Mouse (Mus musculus) adrenal gland, adult 2 months (tissue): Measurements from ENCODE around the gene B4galnt3. TPM values are rescaled to one million over a fixed set of nuclear protein-coding genes. Genes with fewer than 3 reads are reported as not detected.

ENCODE experiments used
- DNase-seq: peaks from one replicate; pipeline ENCODE4 v3.0.0; 2021
- polyA plus RNA-seq: library from polyadenylated mRNA; depleted of rRNA; stranded (reverse); fragments of >200 nt; gene quantifications from 2 replicates; pipeline ENCODE4 v1.2.3, GENCODE M21; 2012
- total RNA-seq, 2 experiments: library from RNA; stranded (reverse); gene quantifications; 2 replicates each; pipeline ENCODE4 v1.2.3; 2021

The B4galnt3 gene
- total and polyA plus RNA-seq, 3 experiments, result 4.7 to 12.6 (median 5.6) TPM

GRCm38 (mm10) chr6:120222669-120223068, 71.7 kb downstream of the B4galnt3 start:
- peak; percentile 78 for DNase-seq

GRCm38 (mm10) chr6:120219281-120219680, 75.1 kb downstream of the B4galnt3 start:
- DNase-seq, result no peak

DNA sequence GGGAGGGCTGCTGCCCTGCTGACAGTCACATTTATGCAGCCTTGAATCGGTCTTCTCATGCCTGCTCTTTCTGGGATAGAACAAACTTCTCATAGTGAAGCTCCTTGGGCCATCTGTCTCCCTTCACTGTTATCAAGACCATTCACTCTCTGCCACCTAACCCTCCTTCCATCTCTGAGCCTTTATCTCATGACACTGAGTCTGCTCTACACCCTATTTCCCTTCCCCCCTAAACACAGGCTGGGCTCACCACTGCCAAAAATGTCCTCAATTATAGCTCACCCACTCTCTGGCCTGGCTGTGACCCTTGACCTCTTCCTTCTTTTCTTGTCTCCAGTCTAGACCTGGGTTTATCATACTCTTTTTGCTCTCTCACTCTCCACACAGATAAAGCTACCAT, 77.7 kb downstream of the B4galnt3 start:
- DNase-seq, result no peak

- DNase-seq, result no peak
Measured at GRCm38 (mm10) chr6:120211536-120211935, 82.8 kb downstream of the B4galnt3 start.

DNA sequence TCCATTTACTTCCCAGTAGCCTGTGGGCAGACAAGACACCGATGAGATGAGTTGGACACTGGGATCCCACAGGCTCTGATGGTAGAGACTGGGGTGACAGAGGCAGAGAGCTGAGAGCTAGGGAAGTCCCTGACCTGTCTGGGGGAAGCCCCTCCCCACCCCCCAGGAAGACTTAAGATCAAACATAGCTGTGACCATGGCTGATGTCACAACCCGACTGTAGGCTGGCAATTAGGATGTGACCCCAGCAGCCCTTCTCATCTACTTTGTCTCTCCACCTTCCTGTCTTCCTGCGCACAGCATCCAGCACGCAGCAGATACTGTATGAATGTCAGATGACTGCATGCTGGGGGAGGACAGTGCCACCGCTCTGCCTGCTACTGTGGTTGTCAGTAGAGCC, 87.8 kb downstream of the B4galnt3 start:
- no peak for DNase-seq

GRCm38 (mm10) chr6:120202406-120202805, 92.0 kb downstream of the B4galnt3 start:
- DNase-seq, result no peak

DNA sequence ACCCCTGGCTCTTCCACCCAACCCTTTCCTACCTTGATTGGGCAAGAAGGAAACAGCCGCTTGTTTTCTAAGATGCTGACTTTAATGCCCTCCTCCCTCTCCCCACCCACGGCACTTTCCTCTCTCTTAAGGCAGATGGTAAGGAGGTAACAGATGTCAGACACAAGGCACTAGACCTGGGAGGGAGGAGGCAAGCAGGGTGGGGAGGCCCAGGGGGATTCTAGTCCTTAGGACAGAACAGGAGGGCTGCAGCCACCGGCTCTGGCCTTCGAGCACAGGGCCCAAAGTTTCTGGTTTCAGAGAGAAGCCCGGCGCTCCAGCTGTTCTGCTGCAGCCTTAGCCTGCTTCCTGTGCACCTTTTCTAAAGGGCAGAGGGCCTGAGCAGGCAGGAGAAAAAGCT, 92.4 kb downstream of the B4galnt3 start:
- DNase-seq, result no peak

GRCm38 (mm10) chr6:120199638-120200394, 94.5 kb downstream of the B4galnt3 start:
- DNase-seq, result no peak

- DNase-seq, result peak; percentile 75
Measured at GRCm38 (mm10) chr6:120197964-120198363, 96.4 kb downstream of the B4galnt3 start.

- no peak for DNase-seq
Measured at GRCm38 (mm10) chr6:120196837-120197236, 97.5 kb downstream of the B4galnt3 start.

DNA sequence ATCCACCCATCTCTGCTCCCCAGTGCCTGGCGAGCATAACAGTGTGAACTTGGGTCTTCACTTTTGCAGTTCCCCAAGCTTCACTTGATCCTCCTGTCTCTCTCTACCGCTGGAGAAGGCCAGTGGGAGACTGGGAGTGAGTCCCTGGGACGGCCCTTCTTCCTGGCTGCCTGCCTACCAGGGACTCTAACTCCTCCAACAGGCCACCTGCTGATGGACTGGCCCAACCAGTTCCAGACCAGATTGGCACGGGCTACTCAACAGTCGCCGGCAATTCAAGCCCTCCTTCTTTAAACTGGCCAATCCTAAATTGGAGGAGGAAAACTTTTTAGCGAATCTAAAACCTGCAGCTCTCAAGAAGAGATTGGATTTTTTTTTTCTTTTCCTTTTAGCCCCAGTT, 99.4 kb downstream of the B4galnt3 start:
- no peak for DNase-seq

GRCm38 (mm10) chr6:120194305-120194704, 100.1 kb downstream of the B4galnt3 start:
- DNase-seq, result no peak

GRCm38 (mm10) chr6:120193793-120194192, 100.6 kb downstream of the B4galnt3 start:
- DNase-seq, result no peak

- DNase-seq, result peak; percentile 86
Measured at GRCm38 (mm10) chr6:120193174-120193573, 101.2 kb downstream of the B4galnt3 start.

DNA sequence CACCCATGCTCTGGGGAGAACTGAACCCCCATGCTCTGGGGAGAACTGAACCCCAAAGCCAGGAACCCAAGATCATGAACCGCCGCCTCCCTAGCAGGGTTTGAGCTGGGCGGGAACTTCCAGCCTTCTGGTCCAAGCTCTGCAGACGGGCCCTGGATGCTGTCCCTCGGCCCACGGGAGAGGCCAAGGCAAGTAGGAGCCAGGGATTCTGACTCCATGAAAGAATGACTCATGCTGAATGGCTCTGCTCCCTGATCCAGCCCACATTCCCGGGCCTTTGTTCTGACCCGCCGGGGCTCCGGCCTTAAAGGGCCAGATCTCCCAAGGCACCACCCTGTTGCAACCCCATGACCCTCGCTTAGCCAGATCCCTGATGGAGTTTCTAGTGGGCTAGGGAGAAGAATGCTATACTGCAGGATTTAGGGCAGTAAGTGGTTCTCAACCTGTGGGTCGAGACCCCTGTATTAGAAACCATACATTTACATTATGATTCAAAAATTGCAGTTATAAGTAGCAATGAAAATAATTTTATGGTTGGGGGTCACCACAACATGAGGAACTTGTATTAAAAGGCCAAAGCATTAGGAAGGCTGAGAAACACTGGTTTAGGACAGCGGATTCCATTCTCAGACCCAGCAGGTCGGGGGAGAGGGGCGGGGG, 102.0 kb downstream of the B4galnt3 start:
- DNase-seq, result peak; percentile 90

DNA sequence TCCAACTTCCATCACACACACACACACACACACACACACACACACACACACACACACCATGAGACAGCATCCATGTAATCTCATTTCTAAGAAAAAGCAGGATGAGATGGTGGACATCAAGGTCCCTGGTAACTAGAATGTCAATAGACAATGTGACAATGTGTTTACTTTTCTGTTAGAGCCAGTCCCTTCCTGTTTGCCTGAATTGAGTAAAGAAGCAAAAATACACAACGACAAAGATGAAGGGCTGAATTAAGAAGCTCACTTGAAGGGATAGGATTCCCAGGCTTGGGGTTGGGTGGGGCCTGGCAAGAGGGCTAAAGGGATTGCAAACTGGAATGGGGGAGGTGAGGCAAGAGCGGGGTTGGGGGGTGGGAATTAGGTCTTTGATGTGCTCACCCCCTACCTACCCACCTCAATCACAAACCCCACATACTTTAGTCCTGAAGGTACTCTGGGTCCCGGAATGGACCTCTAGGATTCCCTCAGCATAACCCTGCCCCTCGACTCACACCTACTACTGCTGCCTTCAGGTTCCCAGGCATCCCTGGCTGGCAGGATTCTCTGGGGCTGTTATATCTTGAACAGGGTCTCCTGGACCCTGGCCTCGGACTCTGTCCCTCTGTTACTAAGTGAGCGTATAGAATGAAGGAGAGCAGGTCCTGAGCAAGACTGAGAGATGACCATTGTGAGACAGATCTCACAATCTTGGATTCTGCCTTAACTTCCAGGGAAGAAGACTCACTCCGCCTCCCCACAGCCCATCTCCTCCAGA, 102.8 kb downstream of the B4galnt3 start:
- DNase-seq, result no peak

DNA sequence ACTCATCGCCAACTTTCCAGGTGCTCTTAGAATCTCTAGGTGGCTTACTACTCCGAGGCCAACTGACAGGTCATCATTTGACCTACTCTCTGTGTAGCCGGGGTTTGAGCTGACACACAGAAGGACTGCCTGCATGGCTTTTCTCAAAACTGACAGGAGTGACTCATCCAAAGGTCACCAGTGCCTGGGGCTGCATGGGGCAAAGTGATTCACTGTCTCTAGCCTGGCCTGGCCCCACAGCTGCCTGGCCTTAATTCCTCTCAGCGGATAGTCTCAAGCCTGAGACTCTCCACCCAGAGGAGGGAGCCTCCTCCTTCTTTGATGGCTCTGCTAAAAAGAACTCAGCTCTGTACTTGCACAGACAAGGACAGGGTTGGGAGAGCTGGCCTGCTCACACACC, 103.4 kb downstream of the B4galnt3 start:
- DNase-seq, result peak; percentile 90

DNA sequence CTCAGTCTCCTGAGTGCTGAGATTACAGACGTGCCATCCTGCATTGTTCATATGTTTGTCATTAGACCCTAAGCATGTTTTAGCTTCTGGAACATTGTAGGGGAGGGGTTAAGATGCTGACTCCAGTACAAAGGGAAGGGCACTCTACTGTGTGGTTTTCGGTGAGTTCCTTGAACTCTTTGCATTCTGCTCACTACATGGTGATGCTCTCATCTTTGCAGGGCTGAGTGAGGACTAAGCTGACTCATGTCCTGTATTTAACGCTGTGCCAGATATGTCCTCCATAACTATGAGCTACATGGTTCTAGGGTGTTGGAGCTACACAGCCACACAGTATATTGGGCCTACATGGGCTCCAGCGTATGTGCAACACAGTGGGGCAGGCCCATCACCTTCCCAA, 104.0 kb downstream of the B4galnt3 start:
- peak; percentile 36 for DNase-seq

DNA sequence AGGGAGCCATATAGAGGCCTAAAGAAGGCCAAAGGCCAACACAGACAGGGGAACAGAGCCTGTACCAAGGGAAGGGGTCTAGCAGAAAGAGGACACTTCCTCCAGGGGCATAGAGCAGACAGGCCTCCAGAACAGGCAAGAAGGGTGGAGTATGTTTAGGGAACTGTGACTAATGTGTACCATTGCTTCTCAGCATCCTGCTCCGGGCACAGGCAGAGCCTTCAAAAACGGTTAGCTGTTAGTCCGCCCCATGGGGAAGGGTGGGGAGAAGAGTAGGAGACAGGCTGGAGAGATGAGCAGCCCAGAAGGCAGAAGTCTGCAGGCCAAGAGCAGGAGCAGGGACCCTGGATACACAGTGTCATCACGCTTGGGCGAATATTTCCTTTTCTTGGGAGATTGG, 105.1 kb downstream of the B4galnt3 start:
- DNase-seq, result no peak

DNA sequence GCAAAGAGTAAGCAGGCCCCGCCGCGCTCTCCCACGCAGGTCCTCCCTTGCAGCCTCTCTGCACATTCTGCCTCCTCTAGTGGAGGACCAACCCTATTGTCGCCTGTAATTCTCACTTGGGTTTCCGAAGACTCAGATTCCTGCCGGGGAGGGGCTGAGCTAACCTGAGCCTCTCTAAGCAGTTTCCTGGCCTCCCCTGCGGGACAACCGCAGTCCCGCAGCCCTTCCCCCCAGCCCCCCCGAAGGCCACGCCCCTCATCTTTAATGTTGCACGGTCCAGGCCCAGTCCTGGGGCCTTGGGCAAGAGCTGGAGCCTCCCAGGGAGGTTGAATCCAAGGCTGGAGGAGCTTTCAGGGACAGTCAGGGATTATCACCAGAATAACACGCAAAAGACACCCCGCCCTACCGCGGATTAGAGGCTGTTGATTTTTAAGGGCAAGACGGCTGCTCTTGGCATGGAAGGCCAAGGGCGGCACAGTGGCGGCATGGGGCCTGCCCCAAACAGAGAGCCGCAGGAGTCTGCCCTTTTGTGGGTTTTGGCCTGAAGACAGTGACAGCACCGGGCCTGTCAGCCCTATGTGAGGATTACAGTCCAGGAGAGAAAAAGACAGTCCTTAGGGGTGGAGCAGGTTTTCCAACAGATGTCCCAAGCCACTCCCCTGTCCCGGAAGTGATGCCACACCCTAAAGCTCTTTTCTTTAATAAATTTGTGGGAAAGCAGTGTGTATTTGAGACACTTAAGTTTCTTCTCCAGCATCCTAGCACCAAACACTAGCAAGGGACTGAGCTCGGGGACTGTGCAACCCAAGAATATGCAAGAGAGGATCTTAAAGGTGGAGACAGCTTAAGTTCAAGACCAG, 105.8 kb downstream of the B4galnt3 start:
- DNase-seq, result peak; percentile 43

DNA sequence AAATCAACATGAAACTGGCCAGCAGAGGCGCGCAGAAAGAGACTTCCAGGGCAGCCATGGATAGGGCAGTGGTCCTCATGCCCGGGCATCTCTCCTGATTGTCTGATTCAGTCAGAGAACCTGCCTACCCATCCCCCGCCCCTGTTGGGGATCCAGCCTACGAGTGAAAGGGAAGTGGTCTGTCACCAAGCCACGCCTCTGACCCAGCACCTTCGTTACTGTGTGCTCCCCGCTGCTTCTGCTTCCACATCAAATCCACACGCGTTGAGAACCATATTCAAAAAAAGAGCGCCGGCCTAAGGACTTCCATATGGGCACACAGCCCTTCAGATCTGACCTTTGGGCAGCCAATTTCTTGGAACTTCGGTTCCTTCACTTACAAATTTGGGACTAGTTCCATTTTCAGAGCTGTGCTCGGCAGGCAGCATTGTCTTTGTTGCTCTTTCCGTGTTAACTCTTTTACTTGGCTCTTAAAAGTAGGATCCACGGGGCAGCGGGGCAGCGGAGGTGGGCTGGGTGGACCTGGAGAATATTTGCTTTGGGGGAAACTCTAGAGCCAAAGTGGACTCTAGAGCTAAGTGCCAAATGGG, 106.7 kb downstream of the B4galnt3 start:
- peak; percentile 27 for DNase-seq

- DNase-seq, result no peak
Measured at GRCm38 (mm10) chr6:120186594-120186993, 107.8 kb downstream of the B4galnt3 start.
